Mouse (Mus musculus): ENCODE results near the gene Fam98a.

GRCm38 (mm10) chr17:75526411-75526810 lies 25.3 kb downstream of the Fam98a start:
- no peak for TF ChIP-seq CTCF (IDR thresholded peaks at IDR 0.05; ENCODE audit: borderline replicate concordance, insufficient read depth, low read length)
- TF ChIP-seq POLR2A (IDR thresholded peaks at IDR 0.05; ENCODE audit: low read depth, low read length) = no peak
